Mouse (Mus musculus): ENCODE data around the gene Abi1. TPM values are rescaled to one million over a fixed set of nuclear protein-coding genes. Genes with fewer than 3 reads are reported as not detected.

The Abi1 gene
- total and polyA plus RNA-seq, 3 experiments = 31.9 to 69.8 TPM; not detected in 1

DNA sequence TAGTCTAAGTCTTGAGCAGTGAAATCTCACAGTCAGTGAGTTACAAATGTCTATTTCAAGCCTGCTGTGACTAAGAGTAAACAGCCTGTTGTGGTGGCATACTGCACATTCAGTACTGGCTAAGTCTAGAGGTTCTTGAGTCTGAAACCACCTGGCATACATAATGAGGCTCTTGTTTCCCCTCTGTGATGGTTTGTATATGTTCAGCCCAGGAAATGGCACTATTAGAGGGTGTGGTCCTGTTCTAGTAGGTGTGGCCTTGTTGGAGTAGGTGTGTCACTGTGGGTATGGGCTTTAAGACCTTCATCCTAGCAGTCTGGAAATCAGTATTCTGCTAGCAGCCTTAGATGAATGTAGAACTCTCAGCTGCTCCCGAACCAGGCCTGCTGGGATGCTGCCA is 82.6 kb downstream of the Abi1 start:
- no peaks in the 10 kb centered on the region for H3K27me3 ChIP-seq (ENCODE audit: control insufficient read depth in 1 of 2, insufficient read depth in 2 of 2, low read length in 2 of 2)
- H3K9ac ChIP-seq (ENCODE audit: control insufficient read depth, low read depth, low read length, poor library complexity, severe bottlenecking) = no peak overlapping the region
- peaks cover 14 to 19% of the 10 kb centered on the region in 2 experiments for H3K4me1 ChIP-seq (ENCODE audit: control insufficient read depth in 1 of 2, insufficient read depth in 2 of 2, low read length in 2 of 2)
- H3K79me2 ChIP-seq (ENCODE audit: control insufficient read depth, insufficient read depth, low read length, poor library complexity) = no peaks in the 10 kb centered on the region
- DNase-seq (ENCODE audit: low read depth, low spot score) = peak; percentile 41
- H3K4me3 ChIP-seq (ENCODE audit: control insufficient read depth in 1 of 2, insufficient read depth in 1 of 2, low read depth in 2 of 2, low read length in 2 of 2) = no peak overlapping the region
- H3K9me3 ChIP-seq (replicated peaks; ENCODE audit: insufficient read depth, low read length) = no peaks in the 10 kb centered on the region
- peaks cover 0 to 24% of the 10 kb centered on the region in 2 experiments; a peak in 3 of 4 replicates for H3K36me3 ChIP-seq (ENCODE audit: control insufficient read depth in 1 of 2, insufficient read depth in 2 of 2, low read length in 2 of 2)
- no peak overlapping the region for H3K27ac ChIP-seq (ENCODE audit: control insufficient read depth, low read depth, low read length)
- TF ChIP-seq TCF12 (IDR thresholded peaks at IDR 0.05; ENCODE audit: low read depth, low read length) = no peak
- TF ChIP-seq HCFC1 (IDR thresholded peaks at IDR 0.05; ENCODE audit: low read depth, low read length) = no peak
- TF ChIP-seq POLR2A (IDR thresholded peaks at IDR 0.05; ENCODE audit: control insufficient read depth in 1 of 2, insufficient read depth in 1 of 2, low read depth in 1 of 2, low read length in 2 of 2, poor library complexity in 1 of 2) = no peak
- TF ChIP-seq ZC3H11A (IDR thresholded peaks at IDR 0.05; ENCODE audit: low read depth, low read length) = no peak
- TF ChIP-seq MYB (IDR thresholded peaks at IDR 0.05; ENCODE audit: low read depth, low read length) = no peak
- TF ChIP-seq KAT2A (conservative IDR thresholded peaks at IDR 0.05; ENCODE audit: low read depth, low read length) = no peak
- no peak for TF ChIP-seq UBTF (IDR thresholded peaks at IDR 0.05; ENCODE audit: borderline replicate concordance, insufficient read depth, low read depth, low read length)
- TF ChIP-seq POLR2AphosphoS2 (IDR thresholded peaks at IDR 0.05; ENCODE audit: low read length) = no peak

DNA sequence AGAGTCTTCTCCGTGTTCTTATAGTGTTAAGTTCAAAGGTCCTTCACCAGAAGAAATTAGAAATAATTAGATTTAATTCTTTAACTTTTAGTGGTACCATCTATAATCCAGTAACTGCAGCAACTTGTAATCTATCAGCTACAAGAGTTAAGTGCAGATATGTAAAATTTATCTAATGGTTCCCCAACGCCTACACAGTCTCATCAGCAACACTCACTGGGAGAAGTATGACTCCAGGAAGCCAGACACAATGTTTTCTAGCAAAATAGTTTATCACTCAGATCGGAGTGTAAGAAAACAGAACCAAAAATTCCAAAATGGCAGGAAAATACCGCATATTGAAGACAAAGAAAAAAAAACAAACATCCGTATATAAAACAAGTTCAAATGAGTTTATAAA is 84.1 kb downstream of the Abi1 start:
- peaks cover 12 to 14% of the 10 kb centered on the region in 2 experiments for H3K4me1 ChIP-seq (ENCODE audit: control insufficient read depth in 1 of 2, insufficient read depth in 2 of 2, low read length in 2 of 2)
- TF ChIP-seq MAX (IDR thresholded peaks at IDR 0.05; ENCODE audit: low read length) (no peak), ZNF384 (IDR thresholded peaks at IDR 0.05; ENCODE audit: low read depth, low read length) (no peak), HCFC1 (IDR thresholded peaks at IDR 0.05; ENCODE audit: low read depth, low read length) (no peak), JUND (IDR thresholded peaks at IDR 0.05; ENCODE audit: low read depth, low read length) (no peak), MYB (IDR thresholded peaks at IDR 0.05; ENCODE audit: low read depth, low read length) (no peak), EP300 (IDR thresholded peaks at IDR 0.05; ENCODE audit: low read depth in 1 of 2, low read length in 2 of 2) (peak; percentile 60 to 77; a peak in 2 of 4 replicates), TCF12 (IDR thresholded peaks at IDR 0.05; ENCODE audit: low read depth, low read length) (peak; percentile 54; the same call in 1 of the 2 replicates), MEF2A (IDR thresholded peaks at IDR 0.05; ENCODE audit: extremely low read depth, insufficient replicate concordance, low read depth, low read length, poor library complexity, severe bottlenecking) (no peak), BHLHE40 (IDR thresholded peaks at IDR 0.05; ENCODE audit: borderline replicate concordance, low read depth, low read length) (no peak), SIN3A (IDR thresholded peaks at IDR 0.05; ENCODE audit: low read length) (peak; percentile 46), UBTF (IDR thresholded peaks at IDR 0.05; ENCODE audit: borderline replicate concordance, insufficient read depth, low read depth, low read length) (no peak), GATA1 (IDR thresholded peaks at IDR 0.05; ENCODE audit: low read depth, low read length) (peak; percentile 81), GABPA (IDR thresholded peaks at IDR 0.05; ENCODE audit: low read depth, low read length) (no peak), TAL1 (IDR thresholded peaks at IDR 0.05; ENCODE audit: low read length) (no peak), SMC3 (IDR thresholded peaks at IDR 0.05; ENCODE audit: low read depth, low read length) (no peak), POLR2AphosphoS2 (IDR thresholded peaks at IDR 0.05; ENCODE audit: low read length) (no peak), ETS1 (IDR thresholded peaks at IDR 0.05; ENCODE audit: low read depth, low read length) (peak; percentile 53; the same call in 1 of the 2 replicates), E2F4 (IDR thresholded peaks at IDR 0.05; ENCODE audit: borderline replicate concordance, low read depth, low read length) (no peak), NELFE (IDR thresholded peaks at IDR 0.05; ENCODE audit: low read depth, low read length) (no peak), CTCF (IDR thresholded peaks at IDR 0.05 in 2 of 3, conservative IDR thresholded peaks at IDR 0.05 in 1 of 3; ENCODE audit: control insufficient read depth in 1 of 3, insufficient read depth in 1 of 3, low read depth in 2 of 3, low read length in 3 of 3, poor library complexity in 1 of 3, severe bottlenecking in 1 of 3) (no peak), MAZ (IDR thresholded peaks at IDR 0.05; ENCODE audit: low read depth, low read length) (no peak), USF1 (IDR thresholded peaks at IDR 0.05; ENCODE audit: low read depth, low read length) (no peak)
- H3K27ac ChIP-seq (ENCODE audit: control insufficient read depth, low read depth, low read length) = no peak overlapping the region
- no peaks in the 10 kb centered on the region for H3K9me3 ChIP-seq (replicated peaks; ENCODE audit: insufficient read depth, low read length)
- no peaks in the 10 kb centered on the region for H3K27me3 ChIP-seq (ENCODE audit: control insufficient read depth in 1 of 2, insufficient read depth in 2 of 2, low read length in 2 of 2)
- DNase-seq (ENCODE audit: low read depth, low spot score) = peak; percentile 56
- no peak overlapping the region for H3K9ac ChIP-seq (ENCODE audit: control insufficient read depth, low read depth, low read length, poor library complexity, severe bottlenecking)
- H3K79me2 ChIP-seq (ENCODE audit: control insufficient read depth, insufficient read depth, low read length, poor library complexity) = no peaks in the 10 kb centered on the region
- H3K4me3 ChIP-seq (ENCODE audit: control insufficient read depth in 1 of 2, insufficient read depth in 1 of 2, low read depth in 2 of 2, low read length in 2 of 2) = no peak overlapping the region
- peaks cover 0 to 21% of the 10 kb centered on the region in 2 experiments; a peak in 3 of 4 replicates for H3K36me3 ChIP-seq (ENCODE audit: control insufficient read depth in 1 of 2, insufficient read depth in 2 of 2, low read length in 2 of 2)
